Mouse (Mus musculus) embryonic facial prominence, embryonic 14.5 days (tissue): ENCODE data around the gene Armc8. TPM values are rescaled to one million over a fixed set of nuclear protein-coding genes. Genes with fewer than 3 reads are reported as not detected.

Experiments used
- ATAC-seq: fragments of 200-750 bp; cut with Nextera tagmentation; 2 replicates; pipeline ENCODE4 v1.8.0; 2017; ENCODE audit warnings: low read depth, moderate number of reproducible peaks, moderate TSS enrichment
- DNase-seq: peaks from one replicate; pipeline ENCODE4 v3.0.0-alpha.2; 2015; ENCODE audit warnings: low spot score
- H3K27ac ChIP-seq: fragments of 300-500 bp; sonication (generic); replicated peaks from 2 replicates; pipeline ENCODE4 v1.5.1; 2014; ENCODE audit warnings: low read depth, mild to moderate bottlenecking, low read length, moderate library complexity
- H3K27me3 ChIP-seq: fragments of 300-500 bp; sonication (generic); replicated peaks from 2 replicates; pipeline ENCODE4 v1.6.1; 2014; ENCODE audit warnings: low read length; ENCODE audit not compliant: control insufficient read depth, insufficient read depth
- H3K36me3 ChIP-seq: fragments of 300-500 bp; sonication (generic); 2 replicates; pipeline ENCODE4 v1.6.1; 2014; ENCODE audit warnings: low read length, mixed read lengths; ENCODE audit not compliant: control insufficient read depth, insufficient read depth
- H3K4me1 ChIP-seq: fragments of 300-500 bp; sonication (generic); 2 replicates; pipeline ENCODE4 v1.6.1; 2014; ENCODE audit warnings: antibody characterized with exemption, low read length; ENCODE audit not compliant: control insufficient read depth, insufficient read depth
- H3K4me2 ChIP-seq: fragments of 300-500 bp; sonication (generic); 2 replicates; pipeline ENCODE4 v1.6.1; 2014; ENCODE audit warnings: low read depth, mild to moderate bottlenecking, low read length, moderate library complexity, mixed read lengths
- H3K4me3 ChIP-seq: fragments of 300-500 bp; sonication (generic); 2 replicates; pipeline ENCODE4 v1.5.1; 2014; ENCODE audit warnings: low read depth, mild to moderate bottlenecking, low read length
- H3K9ac ChIP-seq: fragments of 300-500 bp; sonication (generic); 2 replicates; pipeline ENCODE4 v1.6.1; 2014; ENCODE audit warnings: low read depth, mild to moderate bottlenecking, low read length, moderate library complexity, mixed read lengths
- H3K9me3 ChIP-seq: fragments of 300-500 bp; sonication (generic); 2 replicates; pipeline ENCODE4 v1.6.1; 2016; ENCODE audit warnings: low read length; ENCODE audit not compliant: control insufficient read depth
- WGBS: fragments of 180-500 bp; shearing (Covaris S2); extraction: QIAGEN DNeasy Blood & Tissue Kit; methylation state at CpG from one replicate; pipeline ENCODE4 v1.1.7; 2014; 5-methylcytosine and 5-hydroxymethylcytosine counted together
- polyA plus RNA-seq: library from polyadenylated mRNA; unstranded; fragments of >200 nt; fragmentation: Nextera tagmentation; extraction: Ambion mirVana; gene quantifications from 2 replicates; pipeline ENCODE4 v1.2.1, GENCODE M21; 2014

Armc8 gene
- polyA plus RNA-seq, 1 experiment from 2014 or later = 21.0 TPM

- DNase-seq (peak; percentile 84), ATAC-seq (no peak)
- H3K4me1 ChIP-seq = no peaks in the 10 kb centered on the region; the same call in 1 of the 2 replicates
- 46% methylated on average over 3 of the region's 3 CpGs for WGBS
- no peak overlapping the region for H3K4me2 ChIP-seq
- no peaks in the 10 kb centered on the region for H3K27me3 ChIP-seq
- H3K4me3 ChIP-seq = no peak overlapping the region
- no peaks in the 10 kb centered on the region for H3K36me3 ChIP-seq
- H3K9me3 ChIP-seq = no peaks in the 10 kb centered on the region
- no peak overlapping the region for H3K27ac ChIP-seq
- H3K9ac ChIP-seq = no peak overlapping the region
Observed at GRCm38 (mm10) chr9:99447323-99447722, 121.4 kb downstream of the Armc8 start.

GRCm38 (mm10) chr9:99446259-99446658 is 122.4 kb downstream of the Armc8 start:
- Histone ChIP-seq H3K9me3 (no peaks in the 10 kb centered on the region), H3K9ac (no peak overlapping the region), H3K4me1 (peaks cover 5% of the 10 kb centered on the region; the same call in 1 of the 2 replicates), H3K4me2 (no peak overlapping the region), H3K27ac (no peak overlapping the region), H3K27me3 (no peaks in the 10 kb centered on the region), H3K36me3 (no peaks in the 10 kb centered on the region), H3K4me3 (no peak overlapping the region)
- DNase-seq = no peak
- no peak for ATAC-seq

GRCm38 (mm10) chr9:99444590-99445178 is 124.0 kb downstream of the Armc8 start:
- Histone ChIP-seq H3K36me3 (no peaks in the 10 kb centered on the region), H3K9me3 (no peaks in the 10 kb centered on the region), H3K9ac (no peak overlapping the region), H3K27ac (no peak overlapping the region), H3K4me2 (no peak overlapping the region), H3K4me3 (no peak overlapping the region), H3K27me3 (no peaks in the 10 kb centered on the region), H3K4me1 (peaks cover 8% of the 10 kb centered on the region; the same call in 1 of the 2 replicates)
- 37% methylated on average over 8 of the region's 8 CpGs for whole genome bisulfite sequencing
- ATAC-seq (peak; percentile 51; the same call in 1 of the 2 replicates), DNase-seq (no peak)

GRCm38 (mm10) chr9:99441647-99442433 is 126.9 kb downstream of the Armc8 start:
- no peaks in the 10 kb centered on the region for H3K9me3 ChIP-seq
- peaks cover 3% of the 10 kb centered on the region; the same call in 1 of the 2 replicates for H3K27me3 ChIP-seq
- no peak overlapping the region for H3K9ac ChIP-seq
- DNase-seq (no peak), ATAC-seq (0 out of 2 replicates have a peak, but pooled peaks have one; percentile 21)
- H3K36me3 ChIP-seq = no peaks in the 10 kb centered on the region
- 81% methylated on average over 4 of the region's 4 CpGs for WGBS
- H3K4me2 ChIP-seq = no peak overlapping the region
- peaks cover 8% of the 10 kb centered on the region; the same call in 1 of the 2 replicates for H3K4me1 ChIP-seq
- H3K4me3 ChIP-seq = no peak overlapping the region
- H3K27ac ChIP-seq = no peak overlapping the region; the same call in 1 of the 2 replicates

GRCm38 (mm10) chr9:99440941-99441340 is 127.8 kb downstream of the Armc8 start:
- DNase-seq (peak; percentile 77), ATAC-seq (no peak)
- H3K4me2 ChIP-seq = no peak overlapping the region
- peaks cover 8% of the 10 kb centered on the region; the same call in 1 of the 2 replicates for H3K4me1 ChIP-seq
- H3K36me3 ChIP-seq = no peaks in the 10 kb centered on the region
- H3K27me3 ChIP-seq = peaks cover 3% of the 10 kb centered on the region; the same call in 1 of the 2 replicates
- no peak overlapping the region; the same call in 1 of the 2 replicates for H3K27ac ChIP-seq
- no peak overlapping the region for H3K9ac ChIP-seq
- 45% methylated on average over 5 of the region's 5 CpGs for WGBS
- H3K9me3 ChIP-seq = no peaks in the 10 kb centered on the region
- no peak overlapping the region for H3K4me3 ChIP-seq

- Histone ChIP-seq H3K9ac (no peak overlapping the region), H3K9me3 (no peaks in the 10 kb centered on the region), H3K4me3 (no peak overlapping the region), H3K4me2 (no peak overlapping the region), H3K4me1 (peaks cover 18% of the 10 kb centered on the region), H3K27ac (no peak overlapping the region), H3K36me3 (no peaks in the 10 kb centered on the region), H3K27me3 (peaks cover 3% of the 10 kb centered on the region; the same call in 1 of the 2 replicates)
- ATAC-seq = no peak
- no peak for DNase-seq
- WGBS = 81% methylated on average over 8 of the region's 8 CpGs
Observed at GRCm38 (mm10) chr9:99439064-99439463, 129.6 kb downstream of the Armc8 start.

- Histone ChIP-seq H3K9me3 (no peaks in the 10 kb centered on the region), H3K4me3 (no peak overlapping the region), H3K4me1 (peaks cover 24% of the 10 kb centered on the region), H3K36me3 (no peaks in the 10 kb centered on the region), H3K9ac (no peak overlapping the region), H3K27ac (no peak overlapping the region), H3K4me2 (no peak overlapping the region), H3K27me3 (peaks cover 3% of the 10 kb centered on the region; the same call in 1 of the 2 replicates)
- DNase-seq (no peak), ATAC-seq (no peak)
- WGBS = 79% methylated on average over 12 of the region's 12 CpGs
Observed at GRCm38 (mm10) chr9:99437781-99438565, 130.7 kb downstream of the Armc8 start.

GRCm38 (mm10) chr9:99437031-99437764 is 131.5 kb downstream of the Armc8 start, which contains the start of gene Mras:
Gene Mras, minus strand, starts transcription at chr9:99437381.
- Histone ChIP-seq H3K27me3 (peaks cover 3% of the 10 kb centered on the region; the same call in 1 of the 2 replicates), H3K4me2 (peak within 1 kb of the TSS; percentile 88), H3K9ac (peak within 1 kb of the TSS; percentile 90), H3K4me3 (peak within 1 kb of the TSS; percentile 80), H3K9me3 (no peaks in the 10 kb centered on the region), H3K27ac (peak within 1 kb of the TSS; percentile 89), H3K36me3 (no peaks in the 10 kb centered on the region), H3K4me1 (peaks cover 28% of the 10 kb centered on the region)
- WGBS = 13% methylated on average over 27 of the region's 27 CpGs
- DNase-seq (peak; percentile 50), ATAC-seq (no peak)
